Mouse (Mus musculus) right cerebral cortex, postnatal 4 days (tissue): Measurements from ENCODE around the gene Tll2.

ENCODE experiments used
- DNase-seq: peaks from one replicate; pipeline ENCODE4 v3.0.0-alpha.2; 2022

Gene Tll2

DNA sequence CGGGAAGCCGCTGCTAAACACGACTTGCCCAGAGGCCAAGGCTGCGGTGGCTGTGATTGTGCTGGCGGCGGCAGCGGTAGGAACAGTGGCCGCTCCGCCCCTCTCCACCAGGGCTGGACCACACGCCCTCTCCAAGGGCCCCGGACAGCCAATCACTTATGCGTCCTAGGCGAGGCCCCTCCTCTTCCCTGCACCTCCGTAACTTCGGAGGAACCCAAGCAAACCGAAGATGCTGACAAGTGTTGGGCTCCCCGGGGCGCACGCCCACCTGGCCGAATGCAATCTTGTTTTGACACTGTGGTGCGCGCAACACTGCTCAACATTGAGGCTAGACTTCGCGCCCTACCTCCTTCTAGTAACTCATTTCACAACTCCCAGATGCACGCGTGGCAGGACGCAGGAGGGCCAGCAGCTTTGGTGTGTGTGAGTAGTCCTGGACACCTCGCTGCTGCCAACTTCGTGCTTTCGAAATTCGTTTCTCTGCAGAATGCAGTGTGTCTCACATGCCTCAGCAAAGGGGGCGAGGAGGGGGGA, at the start of gene Tll2:
Gene Tll2 (minus strand): TSS at position 25 of the 534 bp plus-strand sequence.
- peak; percentile 27 for DNase-seq

GRCm38 (mm10) chr19:41254584-41254983, 47.9 kb upstream of the Tll2 start:
- DNase-seq: no peak

GRCm38 (mm10) chr19:41248968-41249367, 42.3 kb upstream of the Tll2 start:
- DNase-seq: no peak

DNA sequence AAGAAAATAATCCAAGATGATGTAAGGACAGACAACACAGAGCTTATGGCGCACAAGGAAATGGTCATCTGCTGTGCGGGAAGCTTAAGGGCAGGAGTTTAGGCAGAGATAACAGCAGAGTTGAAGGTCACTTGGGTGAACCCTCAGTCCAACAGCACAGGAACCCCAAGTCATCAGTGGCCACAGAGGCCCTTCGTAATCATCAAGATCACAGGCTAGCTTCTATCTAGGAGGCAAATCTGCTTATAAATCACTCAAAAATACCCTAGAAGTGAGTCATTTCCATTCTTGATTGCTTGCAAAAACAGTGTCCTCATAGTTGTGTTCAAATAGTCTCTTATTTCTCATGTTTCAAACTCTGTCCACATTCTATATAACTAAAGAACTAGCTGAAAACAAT, 41.6 kb upstream of the Tll2 start:
- no peak for DNase-seq

GRCm38 (mm10) chr19:41246271-41246670, 39.6 kb upstream of the Tll2 start:
- DNase-seq: no peak

- peak; percentile 72 for DNase-seq
Observed at GRCm38 (mm10) chr19:41244581-41244980, 37.9 kb upstream of the Tll2 start.

DNA sequence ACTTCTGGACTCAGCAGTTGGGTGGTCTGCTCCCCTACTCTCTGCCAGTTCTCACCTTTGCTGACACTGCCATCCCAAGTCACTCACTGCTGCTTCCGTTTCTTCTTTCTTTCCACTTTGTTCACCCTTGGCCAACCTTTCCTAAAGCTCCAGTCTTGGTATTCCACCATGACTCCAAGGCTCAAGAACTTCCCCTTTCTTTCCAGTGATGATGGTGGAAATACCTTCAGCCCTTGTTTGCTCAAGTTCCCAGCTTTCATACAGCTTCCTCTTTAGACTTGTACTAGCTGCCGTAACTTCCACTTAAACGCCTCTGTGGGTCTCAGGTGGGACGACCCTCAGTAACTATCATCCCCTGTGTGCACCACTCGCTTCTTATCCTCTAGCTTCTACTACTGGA, 35.4 kb upstream of the Tll2 start:
- DNase-seq: no peak

DNA sequence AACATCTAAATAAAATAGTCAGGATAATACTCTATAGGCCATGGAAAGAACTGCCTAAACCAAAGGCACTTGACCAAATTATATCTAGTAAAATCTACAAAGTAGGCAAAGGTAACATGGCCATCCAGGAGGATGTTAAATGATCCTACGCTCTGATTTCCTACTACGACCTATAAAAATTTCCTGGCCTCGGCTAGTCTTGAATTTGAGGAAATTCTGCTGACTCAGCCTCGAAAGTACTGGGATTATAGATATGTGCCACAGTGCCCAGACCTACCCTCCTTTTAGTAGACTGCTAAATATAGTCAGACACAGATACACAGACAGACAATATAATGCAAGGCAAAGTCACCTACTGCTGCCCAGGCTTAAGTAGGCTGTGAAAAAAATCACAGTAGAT, 27.1 kb upstream of the Tll2 start:
- DNase-seq: no peak

DNA sequence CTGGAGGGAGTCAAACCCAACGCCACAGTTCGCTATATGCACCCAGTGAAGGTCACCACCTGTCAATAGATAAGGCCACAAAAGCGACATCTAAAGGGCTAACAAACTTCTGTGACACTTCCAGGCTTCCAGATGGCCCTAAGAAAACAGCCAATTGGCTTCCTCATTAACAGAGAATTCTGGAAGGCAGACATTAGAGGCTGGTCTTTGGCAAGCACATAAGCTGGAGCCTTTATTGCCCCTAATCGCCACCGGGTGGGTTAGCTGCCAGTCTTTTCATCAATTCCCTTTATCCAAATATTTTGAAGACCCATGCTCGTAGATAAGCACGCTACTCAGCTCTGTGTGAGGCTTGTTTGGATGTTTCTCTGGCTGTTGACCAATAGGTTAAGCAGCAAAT, 1.7 kb upstream of the Tll2 start:
- DNase-seq: no peak

DNA sequence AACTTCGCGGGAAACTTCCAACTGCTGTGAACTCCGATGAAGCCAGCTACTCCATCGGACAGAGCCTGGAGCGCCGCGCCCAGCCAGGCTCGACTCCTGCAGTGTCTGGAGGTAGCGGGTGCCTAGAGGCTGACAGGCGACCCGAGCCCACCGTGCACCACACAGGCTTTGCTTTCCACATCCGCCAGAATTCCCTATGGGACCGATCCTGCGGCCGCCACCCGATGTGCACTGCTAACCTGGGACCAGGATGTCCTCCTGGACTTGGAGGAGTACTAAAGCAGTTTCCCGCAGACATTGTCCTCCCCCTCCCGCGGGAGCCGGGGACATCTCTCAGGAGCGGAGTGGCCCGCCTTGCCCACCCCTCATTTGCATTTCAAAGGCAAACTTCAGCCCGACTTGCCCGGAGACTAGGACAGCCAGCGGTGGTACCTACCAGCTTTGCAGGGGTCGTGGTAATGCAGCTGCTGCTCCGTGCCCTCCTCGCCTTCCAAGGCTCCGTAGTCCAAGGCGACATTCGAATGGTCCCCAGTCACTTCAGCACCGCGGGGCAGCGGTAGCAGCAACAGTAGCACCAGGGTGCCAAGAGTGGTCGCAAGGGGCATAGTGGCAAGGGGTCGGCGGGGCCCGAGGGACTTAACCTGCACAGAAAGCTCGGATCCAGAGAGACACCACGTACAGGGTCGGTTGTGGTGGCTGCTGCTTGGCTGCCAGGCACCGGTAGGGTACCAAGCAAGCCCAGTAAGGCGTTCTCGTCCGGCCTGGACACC, 409 bp downstream of the Tll2 start:
- DNase-seq: no peak

- DNase-seq: no peak
Observed at GRCm38 (mm10) chr19:41204159-41205081, 2.2 kb downstream of the Tll2 start.

DNA sequence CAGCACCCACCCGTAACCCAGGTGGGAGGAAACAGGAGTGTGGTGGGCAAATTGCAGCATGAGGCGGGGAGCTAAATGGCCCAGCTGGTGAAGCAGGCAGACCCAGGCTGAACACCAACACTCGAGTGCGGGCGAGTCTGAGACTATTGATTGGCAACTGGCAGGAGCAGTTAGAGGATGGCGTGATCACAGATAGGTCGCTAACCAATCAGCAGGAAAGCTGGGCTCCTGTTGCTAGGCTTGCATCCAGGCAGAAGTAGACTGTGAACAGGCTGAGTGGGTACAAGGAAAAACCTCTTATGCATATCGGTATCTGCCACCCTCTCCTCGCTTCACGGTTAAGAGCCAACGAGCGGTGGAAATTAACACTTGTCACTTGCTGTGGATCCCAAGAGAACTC, 9.0 kb downstream of the Tll2 start:
- DNase-seq: no peak

DNA sequence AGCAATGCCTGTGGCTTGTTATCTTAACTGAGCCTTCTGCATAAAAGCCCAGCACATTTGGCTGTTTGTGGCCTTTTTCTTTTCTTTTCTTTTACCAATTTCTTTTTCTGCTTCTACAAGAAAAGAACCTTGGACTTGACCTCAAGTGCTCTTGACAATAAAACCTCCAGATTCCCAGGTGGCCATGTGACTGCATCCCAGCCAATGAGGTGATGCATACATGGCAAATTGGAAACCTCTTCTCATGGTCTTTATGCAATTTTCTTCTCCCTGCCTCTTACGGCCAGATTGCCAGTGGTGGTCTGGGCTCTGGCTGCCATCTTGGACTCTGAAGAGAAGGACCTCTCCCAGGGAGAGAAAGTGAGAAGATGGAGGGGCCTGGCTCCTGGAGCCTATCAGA, 13.3 kb downstream of the Tll2 start:
- DNase-seq: no peak

DNA sequence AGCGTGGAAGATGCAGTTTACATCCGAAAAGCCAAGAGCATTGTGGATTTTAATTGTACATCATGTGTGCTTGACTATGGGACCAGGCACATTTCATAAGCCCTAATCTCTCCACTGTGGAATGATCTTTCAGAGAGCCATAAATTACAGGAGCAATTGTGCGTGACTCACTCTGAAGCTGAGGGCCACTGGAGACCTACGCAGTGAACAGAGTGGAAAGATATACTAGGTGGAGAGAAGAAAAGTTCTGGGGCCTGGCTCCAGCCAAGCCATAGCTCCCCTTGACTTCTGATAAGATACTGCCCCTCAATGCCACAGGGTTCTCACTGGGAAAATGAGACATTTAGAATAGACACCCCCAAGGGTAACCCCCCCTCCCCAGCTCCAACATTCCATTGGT, 13.7 kb downstream of the Tll2 start:
- DNase-seq: no peak

GRCm38 (mm10) chr19:41191724-41192123, 14.9 kb downstream of the Tll2 start:
- no peak for DNase-seq

DNA sequence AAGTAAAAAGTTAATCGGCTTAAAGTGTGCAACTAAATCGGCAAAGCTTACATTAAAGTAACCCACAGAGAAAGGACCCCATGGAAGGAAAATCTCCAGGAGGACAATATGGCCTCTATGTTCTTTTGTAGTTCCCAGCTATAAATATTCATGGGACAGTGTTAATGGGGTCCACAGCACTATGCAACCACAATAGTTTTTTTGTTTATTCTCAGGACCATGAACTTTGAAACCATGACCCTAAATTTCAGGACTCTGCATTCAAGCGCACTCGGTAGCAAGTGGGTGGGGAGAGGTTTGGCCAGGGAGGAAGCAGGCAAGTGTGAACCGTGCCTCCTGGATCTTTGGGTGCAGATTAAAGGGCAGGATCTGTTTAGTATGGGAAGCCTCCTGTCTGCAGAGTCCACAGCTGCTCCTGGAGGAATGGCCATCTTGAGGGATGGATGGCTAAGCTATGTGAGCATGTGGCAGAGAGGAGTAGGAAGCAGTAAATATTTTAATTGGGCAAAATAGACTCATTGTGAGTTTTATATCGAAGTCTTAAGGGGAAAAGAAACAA, 15.7 kb downstream of the Tll2 start:
- no peak for DNase-seq

DNA sequence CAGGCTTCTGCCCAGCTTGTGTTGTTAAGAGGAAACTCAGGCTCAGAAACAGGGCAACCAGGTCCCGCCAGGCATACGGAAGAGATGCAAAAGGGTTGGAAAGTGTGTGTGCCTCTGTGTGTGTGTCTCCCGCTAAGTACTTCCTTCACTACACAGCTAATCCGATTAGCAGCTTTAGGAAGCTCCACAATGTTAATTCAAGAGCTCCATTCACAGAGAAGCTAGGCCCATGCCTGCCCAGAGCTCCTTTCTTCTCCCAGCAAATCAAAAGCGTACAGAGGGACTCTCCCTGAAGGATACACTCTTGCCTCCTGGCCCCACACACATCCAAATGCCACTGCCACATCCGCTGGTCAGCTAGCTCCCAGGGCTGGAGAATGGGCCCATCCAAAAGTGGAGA, 29.3 kb downstream of the Tll2 start:
- no peak for DNase-seq

GRCm38 (mm10) chr19:41176881-41177280, 29.8 kb downstream of the Tll2 start:
- DNase-seq: no peak

DNA sequence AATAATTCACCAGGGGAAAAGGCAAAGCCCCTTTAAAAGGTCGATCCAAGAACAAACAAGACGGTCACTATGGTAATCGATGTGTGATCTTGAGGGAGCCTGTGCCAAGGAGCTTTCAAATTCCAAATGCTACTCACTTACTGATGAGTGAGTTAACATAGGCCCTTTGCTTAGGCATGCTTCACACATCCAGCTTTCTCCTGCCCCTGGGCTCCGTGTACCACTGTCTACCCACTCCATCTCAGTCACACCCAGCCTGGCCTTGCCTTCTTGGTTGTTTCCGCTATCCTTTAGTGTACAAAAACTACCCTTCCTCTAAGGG, 40.8 kb downstream of the Tll2 start:
- DNase-seq: no peak

- DNase-seq: no peak
Observed at GRCm38 (mm10) chr19:41165144-41165913, 41.3 kb downstream of the Tll2 start.

DNA sequence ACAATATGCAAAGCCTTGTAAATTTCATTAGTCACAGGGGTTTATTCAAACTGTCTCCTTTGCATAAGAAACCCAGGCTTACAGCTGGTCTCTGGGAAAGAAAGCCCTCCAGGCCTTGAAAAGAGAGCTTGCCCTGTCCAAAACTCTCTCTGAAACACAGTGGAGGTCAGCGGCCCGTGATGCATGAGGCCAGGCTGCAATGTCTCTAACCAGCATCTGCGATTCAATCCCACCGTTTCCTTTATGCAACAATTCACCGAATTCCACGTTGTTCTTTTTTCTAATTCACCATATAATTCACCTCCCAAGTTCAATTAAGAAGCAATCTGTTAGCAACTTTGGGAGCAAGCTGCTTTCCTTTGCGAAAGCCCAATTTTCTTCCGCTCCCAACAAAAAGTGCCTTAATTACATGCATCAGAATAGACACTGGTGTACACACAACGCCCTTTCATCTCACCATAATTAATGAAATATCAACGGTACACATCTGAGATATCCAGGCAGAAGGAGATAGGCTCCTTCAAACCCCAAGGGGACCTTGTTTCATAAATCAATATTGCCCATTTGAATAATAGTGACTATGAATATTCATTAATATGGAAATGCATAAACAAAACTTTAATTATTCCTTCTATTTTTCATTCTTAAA, 42.1 kb downstream of the Tll2 start:
- DNase-seq: no peak

GRCm38 (mm10) chr19:41160388-41160787, 46.2 kb downstream of the Tll2 start:
- DNase-seq: no peak
